Mouse (Mus musculus): ENCODE results near the gene Gm4353. TPM values are rescaled to one million over a fixed set of nuclear protein-coding genes. Genes with fewer than 3 reads are reported as not detected.
A peak's percentile ranks its signal among the peaks of the same experiment; 100 is the strongest.

The Gm4353 gene
- polyA plus RNA-seq, 1 experiment from 2014 or later: 0.62 TPM

DNA sequence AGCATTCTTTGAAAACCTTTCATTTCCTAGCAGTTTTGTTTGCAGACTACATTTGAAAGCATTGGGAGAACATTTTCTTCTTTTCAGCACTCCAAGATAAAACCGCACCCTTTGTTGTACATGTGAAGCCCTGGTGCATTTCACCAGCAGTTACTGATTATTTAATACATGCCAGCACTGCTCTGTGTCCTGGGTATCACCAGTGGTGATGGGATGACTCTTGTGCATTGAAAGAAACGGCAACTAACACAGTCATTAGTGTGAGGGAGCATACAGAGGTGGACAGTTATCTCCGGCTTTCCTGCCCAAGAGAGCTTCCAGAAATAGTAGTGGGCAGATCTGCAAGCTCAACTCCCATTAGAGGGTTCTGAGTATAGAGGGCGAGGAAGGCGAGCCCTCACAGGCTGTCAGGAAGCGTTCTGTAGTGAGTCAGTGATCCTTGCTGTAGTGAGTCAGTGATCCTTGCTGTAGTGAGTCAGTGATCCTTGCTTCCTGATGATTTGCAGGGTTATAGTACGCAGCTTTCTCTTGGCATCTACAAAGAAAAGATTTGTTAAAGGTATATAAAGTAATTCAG is 15.6 kb upstream of the Gm4353 start:
- Histone ChIP-seq H3K27me3 (ENCODE audit: control insufficient read depth, insufficient read depth, low read length) (no peaks in the 10 kb centered on the region), H3K9ac (ENCODE audit: low read length) (no peak overlapping the region), H3K4me3 (replicated peaks; ENCODE audit: low read length) (no peak overlapping the region), H3K4me1 (ENCODE audit: control insufficient read depth, insufficient read depth, low read length) (0 out of 2 replicates have a peak, but pooled peaks cover 2% of the 10 kb centered on the region), H3K9me3 (replicated peaks; ENCODE audit: control insufficient read depth, low read length) (no peaks in the 10 kb centered on the region), H3K27ac (ENCODE audit: low read length) (no peak overlapping the region), H3K4me2 (ENCODE audit: low read depth, low read length) (no peak overlapping the region), H3K36me3 (ENCODE audit: control insufficient read depth, insufficient read depth, low read length) (peaks cover 12% of the 10 kb centered on the region)
- WGBS: 77% methylated on average over 7 of the region's 7 CpGs
- peak; percentile 40; the same call in 1 of the 2 replicates for ATAC-seq (ENCODE audit: insufficient read depth, low FRiP score)

- ATAC-seq (ENCODE audit: insufficient read depth, low FRiP score): peak; percentile 79
- WGBS: 0% methylated on average over 19 of the region's 19 CpGs
Measured at GRCm38 (mm10) chr7:116093466-116093850, 9.0 kb upstream of the Gm4353 start.

GRCm38 (mm10) chr7:116092710-116093465 is 8.5 kb upstream of the Gm4353 start:
- no peaks in the 10 kb centered on the region for H3K9me3 ChIP-seq (replicated peaks; ENCODE audit: control insufficient read depth, low read length)
- H3K4me3 ChIP-seq (replicated peaks; ENCODE audit: low read length): peak overlapping the region; percentile 74
- H3K4me2 ChIP-seq (ENCODE audit: low read depth, low read length): peak overlapping the region; percentile 95
- under 1% methylated on average over 38 of the region's 38 CpGs for WGBS
- ATAC-seq (ENCODE audit: insufficient read depth, low FRiP score): peak; percentile 100
- no peaks in the 10 kb centered on the region for H3K36me3 ChIP-seq (ENCODE audit: control insufficient read depth, insufficient read depth, low read length)
- H3K4me1 ChIP-seq (ENCODE audit: control insufficient read depth, insufficient read depth, low read length): peaks cover 7% of the 10 kb centered on the region; the same call in 1 of the 2 replicates
- H3K27me3 ChIP-seq (ENCODE audit: control insufficient read depth, insufficient read depth, low read length): no peaks in the 10 kb centered on the region
- H3K9ac ChIP-seq (ENCODE audit: low read length): peak overlapping the region; percentile 90
- H3K27ac ChIP-seq (ENCODE audit: low read length): peak overlapping the region; percentile 93

More at GRCm38 (mm10) chr7:116093466-116093850, 9.0 kb upstream of the Gm4353 start:
- H3K9ac ChIP-seq (ENCODE audit: low read length): peak overlapping the region; percentile 90
- no peaks in the 10 kb centered on the region for H3K36me3 ChIP-seq (ENCODE audit: control insufficient read depth, insufficient read depth, low read length)
- no peaks in the 10 kb centered on the region for H3K9me3 ChIP-seq (replicated peaks; ENCODE audit: control insufficient read depth, low read length)
- peak overlapping the region; percentile 74 for H3K4me3 ChIP-seq (replicated peaks; ENCODE audit: low read length)
- H3K4me1 ChIP-seq (ENCODE audit: control insufficient read depth, insufficient read depth, low read length): peaks cover 7% of the 10 kb centered on the region; the same call in 1 of the 2 replicates
- no peaks in the 10 kb centered on the region for H3K27me3 ChIP-seq (ENCODE audit: control insufficient read depth, insufficient read depth, low read length)
- peak overlapping the region; percentile 95 for H3K4me2 ChIP-seq (ENCODE audit: low read depth, low read length)
- H3K27ac ChIP-seq (ENCODE audit: low read length): peak overlapping the region; percentile 93

DNA sequence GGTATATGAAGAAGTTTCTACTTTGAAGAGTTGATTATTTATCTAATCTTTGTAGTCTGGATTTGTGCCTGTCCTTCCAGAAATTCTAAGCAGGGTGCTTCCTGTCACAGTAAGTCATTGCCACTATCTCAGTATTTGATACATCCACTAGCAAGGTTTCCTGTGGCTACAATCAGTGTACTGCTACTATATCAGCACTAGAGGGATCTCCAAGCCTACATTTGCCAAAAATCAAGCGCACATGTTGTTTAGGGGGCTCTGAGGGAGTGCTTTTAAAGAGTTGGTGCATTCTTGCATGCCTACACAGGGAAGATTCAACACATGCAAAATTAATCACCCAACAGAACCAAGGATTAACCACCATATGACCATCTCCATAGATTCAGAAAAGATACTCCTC is 23.7 kb downstream of the Gm4353 start:
- WGBS: 53% methylated on average over 1 of the region's 1 CpGs
- H3K4me1 ChIP-seq (ENCODE audit: control insufficient read depth, insufficient read depth, low read length): no peaks in the 10 kb centered on the region

GRCm38 (mm10) chr7:116040470-116041019 is 43.9 kb downstream of the Gm4353 start:
- ATAC-seq (ENCODE audit: insufficient read depth, low FRiP score): no peak
- Histone ChIP-seq H3K9ac (ENCODE audit: low read length) (peak overlapping the region; percentile 51; the same call in 1 of the 2 replicates), H3K9me3 (replicated peaks; ENCODE audit: control insufficient read depth, low read length) (no peaks in the 10 kb centered on the region), H3K4me3 (replicated peaks; ENCODE audit: low read length) (peak overlapping the region; percentile 54), H3K4me1 (ENCODE audit: control insufficient read depth, insufficient read depth, low read length) (peaks cover 7% of the 10 kb centered on the region; the same call in 1 of the 2 replicates), H3K27me3 (ENCODE audit: control insufficient read depth, insufficient read depth, low read length) (peaks cover 22% of the 10 kb centered on the region), H3K27ac (ENCODE audit: low read length) (no peak overlapping the region), H3K4me2 (ENCODE audit: low read depth, low read length) (peak overlapping the region; percentile 100), H3K36me3 (ENCODE audit: control insufficient read depth, insufficient read depth, low read length) (no peaks in the 10 kb centered on the region)
- 26% methylated on average over 15 of the region's 15 CpGs for WGBS

More for the DNA sequence above, 23.7 kb downstream of the Gm4353 start:
- no peaks in the 10 kb centered on the region for H3K36me3 ChIP-seq (ENCODE audit: control insufficient read depth, insufficient read depth, low read length)
- no peak overlapping the region for H3K27ac ChIP-seq (ENCODE audit: low read length)
- H3K4me2 ChIP-seq (ENCODE audit: low read depth, low read length): no peak overlapping the region
- H3K27me3 ChIP-seq (ENCODE audit: control insufficient read depth, insufficient read depth, low read length): no peaks in the 10 kb centered on the region
- H3K9ac ChIP-seq (ENCODE audit: low read length): no peak overlapping the region
- H3K9me3 ChIP-seq (replicated peaks; ENCODE audit: control insufficient read depth, low read length): no peaks in the 10 kb centered on the region
- ATAC-seq (ENCODE audit: insufficient read depth, low FRiP score): no peak
- no peak overlapping the region for H3K4me3 ChIP-seq (replicated peaks; ENCODE audit: low read length)

GRCm38 (mm10) chr7:116039538-116040466 is 44.6 kb downstream of the Gm4353 start:
- ATAC-seq (ENCODE audit: insufficient read depth, low FRiP score): peak; percentile 81
- peak overlapping the region; percentile 51 for H3K9ac ChIP-seq (ENCODE audit: low read length)
- H3K4me3 ChIP-seq (replicated peaks; ENCODE audit: low read length): peak overlapping the region; percentile 54
- H3K4me2 ChIP-seq (ENCODE audit: low read depth, low read length): peak overlapping the region; percentile 100
- H3K36me3 ChIP-seq (ENCODE audit: control insufficient read depth, insufficient read depth, low read length): no peaks in the 10 kb centered on the region
- H3K9me3 ChIP-seq (replicated peaks; ENCODE audit: control insufficient read depth, low read length): no peaks in the 10 kb centered on the region
- peaks cover 29% of the 10 kb centered on the region for H3K27me3 ChIP-seq (ENCODE audit: control insufficient read depth, insufficient read depth, low read length)
- H3K4me1 ChIP-seq (ENCODE audit: control insufficient read depth, insufficient read depth, low read length): peaks cover 7% of the 10 kb centered on the region; the same call in 1 of the 2 replicates
- under 1% methylated on average over 48 of the region's 48 CpGs for WGBS
- no peak overlapping the region for H3K27ac ChIP-seq (ENCODE audit: low read length)

DNA sequence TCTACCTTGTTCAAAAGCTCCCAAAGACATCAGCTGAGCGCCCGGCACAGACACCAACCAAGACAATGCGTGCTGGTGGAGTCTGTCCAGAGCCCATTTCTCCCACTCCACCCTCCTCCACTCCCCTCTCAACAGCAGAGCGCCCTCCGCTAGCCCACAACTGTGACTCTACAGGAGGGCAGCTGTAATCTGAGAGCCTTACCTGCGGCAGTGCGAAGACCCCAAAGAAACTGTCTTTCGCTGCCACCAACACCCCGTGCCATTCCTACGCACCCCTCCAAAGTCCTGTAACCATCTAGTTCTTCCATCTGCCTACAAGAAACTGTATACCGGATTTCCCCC is 45.3 kb downstream of the Gm4353 start, which contains the start of gene 1110004F10Rik:
Gene 1110004F10Rik (plus strand): TSS at position 202 of the 342 bp plus-strand sequence.
- peak within 1 kb of the TSS; percentile 51 for H3K9ac ChIP-seq (ENCODE audit: low read length)
- no peak within 1 kb of the TSS for H3K27ac ChIP-seq (ENCODE audit: low read length)
- H3K4me1 ChIP-seq (ENCODE audit: control insufficient read depth, insufficient read depth, low read length): peaks cover 10% of the 10 kb centered on the region; the same call in 1 of the 2 replicates
- H3K27me3 ChIP-seq (ENCODE audit: control insufficient read depth, insufficient read depth, low read length): peaks cover 33% of the 10 kb centered on the region
- H3K9me3 ChIP-seq (replicated peaks; ENCODE audit: control insufficient read depth, low read length): no peaks in the 10 kb centered on the region
- H3K4me3 ChIP-seq (replicated peaks; ENCODE audit: low read length): peak within 1 kb of the TSS; percentile 54
- WGBS: 2% methylated on average over 11 of the region's 11 CpGs
- no peaks in the 10 kb centered on the region for H3K36me3 ChIP-seq (ENCODE audit: control insufficient read depth, insufficient read depth, low read length)
- H3K4me2 ChIP-seq (ENCODE audit: low read depth, low read length): peak within 1 kb of the TSS; percentile 100
- peak; percentile 18; the same call in 1 of the 2 replicates for ATAC-seq (ENCODE audit: insufficient read depth, low FRiP score)

GRCm38 (mm10) chr7:116038511-116038910 is 45.9 kb downstream of the Gm4353 start, which contains the start of gene Sox6:
Sox6 (minus strand) TSS chr7:116038796.
- H3K36me3 ChIP-seq (ENCODE audit: control insufficient read depth, insufficient read depth, low read length): no peaks in the 10 kb centered on the region
- H3K4me1 ChIP-seq (ENCODE audit: control insufficient read depth, insufficient read depth, low read length): peaks cover 10% of the 10 kb centered on the region; the same call in 1 of the 2 replicates
- H3K4me2 ChIP-seq (ENCODE audit: low read depth, low read length): peak within 1 kb of the TSS; percentile 100
- ATAC-seq (ENCODE audit: insufficient read depth, low FRiP score): no peak
- peaks cover 34% of the 10 kb centered on the region for H3K27me3 ChIP-seq (ENCODE audit: control insufficient read depth, insufficient read depth, low read length)
- WGBS: 4% methylated on average over 11 of the region's 11 CpGs
- H3K9ac ChIP-seq (ENCODE audit: low read length): peak within 1 kb of the TSS; percentile 51
- H3K4me3 ChIP-seq (replicated peaks; ENCODE audit: low read length): peak within 1 kb of the TSS; percentile 54
- no peaks in the 10 kb centered on the region for H3K9me3 ChIP-seq (replicated peaks; ENCODE audit: control insufficient read depth, low read length)
- no peak within 1 kb of the TSS for H3K27ac ChIP-seq (ENCODE audit: low read length)
